Mouse (Mus musculus) adrenal gland, adult 8-10 months (tissue): ENCODE measurements around the gene Adcy1. TPM values are rescaled to one million over a fixed set of nuclear protein-coding genes. Genes with fewer than 3 reads are reported as not detected.

ENCODE experiments used
- DNase-seq: peaks from one replicate; pipeline ENCODE4 v3.0.0; 2022
- total RNA-seq, 4 experiments: library from RNA; stranded (reverse); gene quantifications; 2 replicates each; pipeline ENCODE4 v1.2.4; 2022

The Adcy1 gene
- 1 to 10 TPM; 3.7 to 6.5 (median 5.2) TPM for total RNA-seq

DNA sequence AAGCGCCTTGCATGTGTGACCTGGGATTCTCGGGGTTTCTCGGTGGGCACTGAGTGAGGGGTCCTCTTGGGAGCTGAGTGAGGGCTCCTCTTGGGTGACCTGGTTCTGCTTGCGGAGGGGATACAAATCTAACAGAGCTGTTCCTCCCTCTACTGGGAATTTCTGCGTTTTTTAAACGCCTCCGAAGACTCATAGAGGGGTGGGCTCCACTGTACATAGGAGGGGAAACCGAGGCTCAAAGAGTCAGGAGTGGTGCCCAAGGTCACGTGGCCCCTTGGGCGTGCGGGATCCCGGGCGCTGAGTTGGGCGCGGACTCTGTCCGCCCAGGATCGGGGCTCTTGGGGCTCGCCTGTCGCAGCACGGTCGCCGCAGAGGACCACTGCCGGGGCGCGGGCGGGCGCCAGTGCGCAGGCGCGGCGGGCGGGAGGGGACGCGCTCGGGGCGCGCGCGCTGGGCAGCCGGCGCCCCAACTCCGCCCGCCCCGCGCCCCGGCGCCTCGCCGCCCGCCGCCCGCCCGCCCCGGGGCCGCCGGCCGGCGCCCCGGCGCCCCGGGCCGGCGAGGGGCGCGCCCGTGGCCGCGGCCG lies at the start of gene Adcy1:
TSS of gene Adcy1 (plus strand) at position 489 of the 584 bp plus-strand sequence.
- no peak for DNase-seq

DNA sequence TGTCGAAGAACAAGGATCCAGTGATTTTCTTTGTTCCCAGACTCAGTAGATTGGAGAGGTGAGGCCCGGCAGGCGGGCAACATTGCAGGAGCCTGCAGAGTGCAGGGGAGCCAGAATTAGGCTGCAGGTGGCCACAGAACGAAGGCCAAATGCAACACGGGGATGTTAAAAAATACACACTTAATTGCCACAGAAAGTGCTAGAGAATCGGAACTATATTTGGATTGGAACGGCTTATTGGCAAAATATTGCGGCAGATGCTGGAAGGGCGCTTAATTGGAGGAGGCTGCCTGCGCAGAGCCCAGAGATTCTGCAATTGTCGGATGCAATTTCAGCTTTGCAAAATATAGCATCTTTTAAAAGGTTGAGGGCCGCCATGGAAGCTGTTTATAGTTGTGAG lies 46.4 kb upstream of the Adcy1 start:
- no peak for DNase-seq

DNA sequence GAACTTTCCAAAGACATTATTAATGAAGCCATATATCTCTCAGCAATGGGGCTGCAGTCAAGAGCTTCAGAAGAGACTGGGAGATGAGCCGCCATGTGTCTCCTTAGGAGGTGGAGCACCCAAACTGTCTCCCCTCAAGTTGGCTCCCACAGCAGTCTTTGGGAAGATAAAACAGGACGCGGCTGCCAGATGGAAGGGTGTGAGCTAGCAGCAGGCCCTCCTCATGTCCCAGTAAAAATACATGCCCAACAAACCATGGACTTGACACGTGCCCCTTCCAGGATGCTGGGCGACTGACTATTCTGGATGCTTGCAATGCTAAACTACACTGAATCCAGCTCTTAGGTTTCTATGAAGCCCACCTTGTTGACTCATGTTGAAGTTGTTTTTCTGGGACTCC lies 45.2 kb upstream of the Adcy1 start:
- DNase-seq, result no peak

DNA sequence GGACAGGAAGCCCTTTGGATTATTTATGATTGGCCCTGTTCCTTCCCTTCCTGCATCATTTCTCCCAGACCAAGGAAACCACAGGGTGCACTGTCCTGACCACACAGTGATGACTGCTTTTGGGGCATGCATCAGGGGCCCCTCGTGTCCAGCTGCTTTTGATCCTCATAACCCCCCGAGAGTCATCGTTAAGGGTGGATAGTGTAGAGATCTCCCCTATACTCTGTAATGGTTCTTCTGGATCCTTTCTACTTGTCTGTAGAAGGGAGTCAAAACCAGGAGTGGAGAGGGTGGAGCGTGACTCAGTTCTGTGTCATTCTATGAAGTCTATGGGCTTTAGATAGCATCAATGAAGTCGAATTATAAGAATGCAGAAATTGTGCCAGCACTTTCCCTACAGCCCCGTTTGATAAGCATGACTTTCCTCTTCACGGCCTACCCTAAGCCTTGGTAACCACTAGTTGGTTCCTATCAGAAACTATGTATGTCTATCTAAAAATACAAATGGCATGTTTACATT lies 44.2 kb upstream of the Adcy1 start:
- no peak for DNase-seq

DNA sequence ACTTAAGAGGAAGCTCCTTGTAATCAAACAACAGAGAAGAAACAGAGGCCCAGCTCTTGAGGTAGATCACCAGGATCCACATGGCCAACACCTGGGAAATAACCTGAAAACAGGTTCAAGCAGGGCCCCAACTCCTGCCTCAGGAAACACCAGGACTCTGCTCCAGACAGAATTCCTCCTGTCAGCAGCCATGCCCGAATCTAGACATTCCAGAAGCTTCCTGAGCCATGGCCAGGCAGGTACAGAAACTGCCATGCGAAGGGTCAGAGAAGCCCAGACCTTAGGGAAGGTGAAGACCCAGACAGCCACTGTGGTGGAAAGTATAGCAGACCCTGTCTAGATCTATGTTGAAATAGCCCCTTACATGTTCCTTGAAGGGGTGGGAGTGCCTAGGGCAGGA lies 30.2 kb upstream of the Adcy1 start:
- no peak for DNase-seq

DNA sequence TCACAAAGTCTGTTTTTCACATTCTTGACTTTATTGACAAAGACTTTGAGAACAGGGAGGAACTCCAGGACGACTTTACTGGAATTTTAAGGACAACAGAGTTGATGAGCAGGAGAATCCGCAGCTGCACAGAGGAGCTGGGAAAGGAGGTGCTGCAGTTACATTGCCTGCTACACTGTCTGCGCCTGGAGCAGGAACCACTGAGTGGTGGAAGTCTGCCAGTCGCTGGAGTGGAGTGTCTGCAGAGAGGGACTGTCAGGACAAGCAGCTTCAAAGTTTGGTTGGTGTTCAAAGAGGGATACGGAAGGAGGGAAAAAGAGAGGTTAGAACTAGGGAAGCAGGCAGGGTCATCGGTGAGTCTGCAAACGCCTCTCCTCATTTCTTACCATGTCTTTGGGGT lies 23.6 kb upstream of the Adcy1 start:
- DNase-seq, result no peak

DNA sequence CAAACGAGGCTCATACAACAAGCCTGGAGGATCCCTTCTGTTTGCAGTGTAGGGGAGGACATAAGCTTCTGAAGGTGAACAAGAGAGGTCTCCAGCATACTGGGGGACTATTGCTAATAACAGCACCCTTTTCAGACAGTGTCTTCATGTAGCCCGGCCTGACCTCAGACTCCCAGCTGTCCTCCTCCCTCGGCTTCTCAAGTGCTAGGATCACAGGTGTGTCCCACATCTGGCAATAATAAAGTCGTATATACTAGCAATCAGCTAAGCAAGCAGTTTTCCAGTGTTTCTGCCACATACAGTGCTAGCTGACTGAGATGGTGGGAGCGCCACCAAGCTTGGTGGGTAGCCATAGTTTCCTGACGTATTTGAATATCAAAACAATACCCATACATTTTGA lies 22.5 kb upstream of the Adcy1 start:
- no peak for DNase-seq

DNA sequence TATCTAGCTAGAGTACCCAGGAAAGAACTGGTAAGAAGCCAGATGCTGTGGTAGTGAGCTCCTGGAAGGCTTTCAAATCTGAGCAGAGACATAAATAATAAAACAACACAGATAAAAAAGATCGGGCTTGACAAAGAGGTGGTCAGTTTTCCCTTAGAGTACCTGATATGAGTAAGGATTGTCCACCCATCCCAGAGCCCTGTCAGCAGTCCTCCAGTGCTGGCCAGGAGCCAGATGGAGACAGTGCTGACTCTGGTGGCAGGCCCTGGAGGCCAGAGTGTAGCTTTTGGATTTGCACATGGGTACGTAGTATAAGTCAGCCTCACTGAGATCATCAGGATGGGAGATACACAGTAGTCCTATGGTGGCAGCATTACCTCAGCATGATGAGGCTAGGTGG lies 16.1 kb upstream of the Adcy1 start:
- DNase-seq, result no peak

DNA sequence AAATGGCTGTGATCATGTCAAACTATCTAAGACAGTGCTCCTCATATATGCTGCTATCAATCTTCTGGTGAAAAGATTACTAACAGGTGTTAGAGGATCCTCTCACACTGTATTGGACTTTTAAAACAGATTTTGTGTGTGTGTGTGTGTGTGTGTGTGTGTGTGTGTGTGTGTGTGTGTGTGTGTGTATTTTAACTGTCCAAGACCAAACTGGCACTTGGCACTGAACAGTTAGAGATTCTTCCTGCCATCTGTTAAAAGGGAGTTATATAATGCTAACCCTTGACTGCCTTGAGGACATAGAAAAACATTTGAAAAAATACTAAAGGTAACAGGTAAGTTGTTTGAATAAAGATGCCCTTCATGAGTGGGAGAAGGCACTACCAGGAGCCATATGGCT lies 15.7 kb upstream of the Adcy1 start:
- DNase-seq, result no peak

DNA sequence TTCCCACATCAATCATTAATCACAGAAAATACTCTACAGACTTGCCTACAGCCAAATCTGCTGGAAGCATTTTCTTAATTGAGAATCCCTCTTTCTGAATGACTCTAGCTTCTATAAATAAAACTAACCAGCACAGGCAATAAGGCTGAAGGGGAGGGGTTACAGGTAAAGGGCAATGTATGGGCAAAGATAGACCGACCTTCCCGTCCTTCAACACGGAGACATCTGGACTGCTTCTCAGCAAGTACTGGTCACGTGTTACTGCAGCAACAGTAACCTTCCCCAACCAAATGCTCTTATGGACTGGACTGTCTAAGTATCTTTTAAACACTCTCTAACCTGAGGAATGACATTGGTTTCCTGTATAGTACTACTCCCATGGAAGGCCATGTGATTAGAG lies 9.6 kb upstream of the Adcy1 start:
- no peak for DNase-seq

DNA sequence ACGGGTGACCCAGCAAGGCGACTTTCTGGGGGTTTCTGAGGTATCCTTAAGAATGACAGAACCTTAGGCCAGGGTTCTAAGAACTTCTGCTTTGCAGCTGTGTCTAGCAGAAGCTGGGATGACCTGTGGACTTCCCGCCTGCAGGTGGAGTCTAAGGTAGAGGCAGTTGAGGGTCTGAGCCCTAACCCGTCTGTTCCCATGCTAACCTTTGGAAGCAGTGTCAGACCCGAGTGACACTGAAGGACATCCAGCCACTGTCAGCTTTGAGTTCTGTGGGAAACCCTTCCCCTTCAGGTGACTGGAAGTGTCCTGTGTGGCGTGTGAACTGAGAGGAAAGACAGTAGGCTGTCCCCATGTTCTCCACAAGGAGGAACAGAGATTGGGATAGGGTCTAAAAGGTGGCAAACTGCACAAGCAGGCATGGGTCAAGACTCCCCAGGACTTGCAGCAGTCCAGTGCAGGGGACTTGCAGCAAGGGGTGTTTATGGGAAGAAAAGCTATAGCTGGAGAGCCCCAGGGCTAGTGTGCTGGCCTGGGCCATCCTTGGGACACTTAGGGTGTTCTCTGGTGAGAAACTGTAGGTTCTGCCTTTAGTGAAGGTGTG lies 8.5 kb upstream of the Adcy1 start:
- no peak for DNase-seq

DNA sequence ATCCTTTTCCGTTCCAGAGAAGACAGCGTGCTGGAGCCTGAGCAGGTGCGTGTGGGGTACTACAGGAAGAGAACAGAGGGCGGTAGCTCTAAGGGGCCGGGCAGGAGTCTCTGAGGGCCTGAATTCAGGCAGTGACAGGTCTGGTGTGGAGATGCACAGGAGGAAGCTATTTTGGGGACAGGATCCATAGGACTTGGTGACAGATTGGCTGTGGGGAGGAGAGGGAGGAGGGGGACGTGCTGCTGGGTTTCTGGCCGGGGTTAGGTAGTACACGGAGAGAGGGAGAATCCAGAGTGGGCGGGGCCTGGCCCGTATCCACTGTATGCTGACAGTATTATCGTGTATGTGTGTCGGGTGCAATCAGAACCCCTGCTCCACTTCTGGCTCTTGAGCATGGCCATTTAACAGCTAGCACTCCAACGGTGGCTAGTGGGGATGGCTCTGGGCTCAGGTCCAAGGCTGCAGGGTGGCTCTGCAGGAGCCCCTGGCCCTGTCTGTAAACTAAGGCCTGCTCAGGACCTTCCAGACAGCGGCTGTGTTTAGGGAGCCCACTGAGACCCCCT lies 7.8 kb upstream of the Adcy1 start:
- DNase-seq, result no peak

DNA sequence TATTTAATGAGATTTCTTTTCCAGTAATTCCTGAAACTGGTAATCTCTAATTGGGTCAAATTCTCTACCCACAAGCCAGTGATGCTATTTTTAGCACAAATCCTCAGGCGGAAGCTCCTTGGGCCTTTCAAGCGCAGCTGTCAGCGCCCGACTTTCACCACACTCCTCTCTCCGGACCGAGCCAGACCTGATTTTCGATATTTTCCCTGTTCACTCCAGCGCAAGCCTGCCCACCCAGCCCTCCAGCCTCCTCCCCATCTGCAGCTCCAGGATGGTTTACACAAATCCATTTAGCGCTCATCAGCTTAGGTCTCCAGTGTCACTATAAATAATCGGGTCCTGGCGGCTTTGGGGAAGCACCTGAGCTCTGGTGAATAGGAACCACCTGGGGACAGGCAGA lies 7.2 kb upstream of the Adcy1 start:
- DNase-seq, result no peak

DNA sequence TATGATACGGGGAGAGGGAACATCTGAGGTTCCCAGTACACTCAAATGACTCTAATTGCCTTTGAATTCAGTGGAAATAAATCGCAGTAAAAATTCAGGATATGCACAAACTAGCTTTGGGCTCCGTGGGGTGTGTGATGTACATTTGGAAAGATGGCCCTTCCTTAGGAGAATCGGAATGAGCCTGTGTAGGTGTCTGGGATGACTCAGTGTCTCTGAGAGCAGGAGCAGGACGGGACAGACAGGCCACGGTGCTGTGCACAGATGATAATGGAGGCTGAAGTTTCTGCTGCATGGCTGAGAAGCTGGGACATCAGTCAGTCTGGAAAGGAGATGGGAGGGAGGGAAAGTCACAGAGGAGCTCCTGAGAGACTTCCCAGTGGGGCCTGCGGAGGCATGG lies 5.5 kb upstream of the Adcy1 start:
- DNase-seq, result no peak

DNA sequence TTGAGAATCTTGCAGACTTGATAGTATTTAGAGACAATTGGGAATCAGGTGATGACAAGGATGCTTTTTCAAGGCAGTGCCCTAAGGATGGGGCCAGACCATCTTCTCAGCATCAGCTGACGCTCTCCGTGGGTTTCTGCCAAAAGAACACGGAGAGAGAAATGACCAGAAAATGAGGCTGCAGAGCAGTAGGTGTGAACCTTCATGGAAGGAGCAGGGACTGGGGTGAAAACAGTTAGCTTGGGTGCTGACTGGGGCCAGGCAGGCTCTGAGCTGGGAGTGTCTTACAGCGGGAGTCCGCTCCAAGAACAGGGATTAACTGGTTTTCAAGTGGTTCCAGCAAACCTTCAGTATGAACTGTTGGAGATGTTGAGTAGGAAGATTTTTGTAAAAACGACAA lies 1.3 kb upstream of the Adcy1 start:
- no peak for DNase-seq

DNA sequence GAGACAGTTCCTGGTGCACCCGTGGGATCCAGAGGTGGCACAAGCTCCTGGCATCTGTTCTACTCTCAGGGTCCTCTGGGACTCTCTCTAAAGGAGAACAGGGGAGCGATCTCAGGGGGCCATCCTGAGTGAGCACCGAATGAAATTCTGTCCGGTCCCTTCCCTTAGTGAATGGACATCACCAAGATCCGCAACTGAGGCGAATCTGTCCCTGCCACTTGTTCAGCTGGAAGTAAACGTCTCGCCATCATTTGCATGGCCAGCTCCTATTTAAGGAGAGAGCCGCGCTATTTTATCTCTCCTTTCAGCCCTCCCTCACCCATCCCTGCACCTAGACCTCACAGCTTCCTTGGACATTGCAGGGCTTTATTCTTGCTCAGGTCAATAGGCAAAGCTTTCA lies 723 bp upstream of the Adcy1 start:
- DNase-seq, result no peak

DNA sequence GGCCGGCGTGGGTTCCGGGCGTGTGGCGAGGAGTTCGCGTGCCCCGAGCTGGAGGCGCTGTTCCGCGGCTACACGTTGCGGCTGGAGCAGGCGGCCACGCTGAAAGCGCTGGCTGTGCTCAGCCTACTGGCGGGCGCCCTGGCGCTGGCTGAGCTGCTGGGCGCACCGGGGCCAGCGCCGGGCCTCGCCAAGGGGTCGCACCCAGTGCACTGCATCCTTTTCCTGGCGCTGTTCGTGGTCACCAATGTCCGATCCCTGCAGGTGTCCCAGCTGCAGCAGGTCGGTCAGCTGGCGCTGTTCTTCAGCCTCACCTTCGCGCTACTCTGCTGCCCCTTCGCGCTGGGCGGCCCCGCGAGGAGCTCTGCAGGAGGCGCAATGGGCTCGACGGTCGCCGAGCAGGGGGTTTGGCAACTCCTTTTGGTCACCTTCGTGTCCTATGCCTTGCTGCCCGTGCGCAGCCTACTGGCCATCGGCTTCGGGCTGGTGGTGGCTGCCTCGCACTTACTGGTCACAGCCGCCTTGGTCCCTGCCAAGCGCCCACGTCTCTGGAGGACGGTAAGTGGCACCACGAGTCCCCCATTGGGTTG lies 485 bp downstream of the Adcy1 start:
- DNase-seq, result no peak

DNA sequence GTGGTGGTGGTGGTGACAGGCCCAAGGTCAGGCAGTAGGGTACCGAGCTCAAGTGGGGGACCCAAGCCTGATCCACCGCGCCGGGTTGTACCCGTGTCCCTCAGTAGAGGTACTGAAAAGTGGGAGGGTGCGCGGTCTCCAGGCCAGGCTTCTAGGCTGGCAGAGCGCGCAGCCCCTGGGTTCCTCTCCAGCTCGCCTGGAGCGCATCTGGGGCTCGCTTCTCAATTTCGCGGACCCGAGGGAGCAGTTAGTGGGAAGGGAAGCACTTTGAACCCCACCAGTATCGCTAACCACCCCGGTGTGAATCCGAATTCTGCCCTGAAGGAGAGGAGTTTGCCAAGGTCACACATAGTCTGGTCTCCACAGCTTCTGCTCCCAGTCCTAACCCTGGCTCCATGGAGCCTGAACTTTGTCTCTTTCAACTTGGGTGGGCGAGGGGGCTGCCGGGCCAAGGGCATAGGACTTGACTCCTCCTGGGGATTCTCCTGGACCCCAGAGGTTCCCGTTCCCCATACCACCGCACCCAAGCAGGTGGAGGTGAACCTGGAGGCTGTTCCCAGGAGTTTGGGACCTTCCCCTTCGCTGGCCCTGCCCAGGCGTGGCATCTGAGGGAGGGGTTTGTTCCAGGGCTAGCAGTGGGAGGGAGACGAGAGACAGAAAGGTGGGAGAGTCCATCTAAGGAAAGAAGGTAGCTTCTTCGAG lies 1.3 kb downstream of the Adcy1 start:
- DNase-seq, result no peak

DNA sequence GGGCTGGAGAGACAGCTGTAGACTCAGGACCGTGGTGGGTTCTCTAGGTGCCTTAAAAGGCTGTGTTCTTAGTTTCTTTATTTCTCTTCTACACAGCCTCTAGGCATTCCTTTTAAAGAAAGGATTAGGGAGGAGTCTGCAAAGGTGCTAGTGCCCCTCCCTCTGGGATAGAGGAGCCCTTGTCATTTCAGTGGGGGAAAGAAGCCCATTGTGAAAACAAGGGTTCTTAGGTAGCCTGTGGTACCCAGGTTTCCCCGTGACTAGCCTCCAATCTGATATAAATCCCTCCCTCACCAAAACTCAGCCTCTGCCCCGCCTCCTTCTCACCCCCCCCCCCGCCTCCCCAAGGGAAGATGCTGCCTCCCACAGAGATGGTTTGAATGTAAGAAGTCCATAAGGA lies 2.1 kb downstream of the Adcy1 start:
- DNase-seq, result no peak

DNA sequence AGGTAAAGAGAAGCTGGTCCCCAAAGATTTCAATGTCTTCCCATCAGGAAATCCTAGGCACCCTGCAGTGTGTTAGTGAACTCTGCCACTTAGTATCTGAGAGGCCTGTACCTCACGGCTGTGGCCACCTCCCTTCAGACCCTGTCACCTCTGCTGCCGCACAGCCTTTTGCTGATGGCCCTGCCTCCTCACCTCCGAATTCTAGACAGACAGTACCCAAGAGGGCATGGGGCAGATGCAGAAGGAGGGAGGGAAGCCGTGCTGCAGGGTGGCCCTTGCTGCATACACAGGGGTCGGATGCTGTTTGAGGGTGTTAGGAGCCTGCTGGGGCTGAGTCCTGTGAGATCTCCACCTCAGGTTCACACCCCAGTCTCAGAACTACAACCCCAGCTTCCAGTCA lies 2.6 kb downstream of the Adcy1 start:
- no peak for DNase-seq

DNA sequence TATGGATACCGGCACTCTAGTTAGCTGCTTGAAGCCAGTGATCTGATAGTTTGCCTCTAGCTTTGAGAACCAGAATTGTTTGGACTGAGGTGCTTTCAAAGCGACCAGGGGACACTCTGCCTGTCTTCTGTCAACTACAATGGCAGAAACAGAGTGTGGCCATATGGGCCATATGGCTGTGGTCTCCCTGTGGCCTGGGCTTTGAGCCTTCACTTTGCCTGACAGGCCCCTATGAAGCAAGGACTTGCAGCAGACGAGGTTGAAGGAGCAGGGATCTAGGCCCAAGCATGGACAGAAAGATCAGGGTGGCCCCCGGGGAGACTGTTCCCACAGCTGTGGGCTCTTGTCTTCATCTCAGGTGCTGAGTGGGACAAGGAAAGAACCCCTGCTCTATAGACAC lies 4.0 kb downstream of the Adcy1 start:
- DNase-seq, result no peak

DNA sequence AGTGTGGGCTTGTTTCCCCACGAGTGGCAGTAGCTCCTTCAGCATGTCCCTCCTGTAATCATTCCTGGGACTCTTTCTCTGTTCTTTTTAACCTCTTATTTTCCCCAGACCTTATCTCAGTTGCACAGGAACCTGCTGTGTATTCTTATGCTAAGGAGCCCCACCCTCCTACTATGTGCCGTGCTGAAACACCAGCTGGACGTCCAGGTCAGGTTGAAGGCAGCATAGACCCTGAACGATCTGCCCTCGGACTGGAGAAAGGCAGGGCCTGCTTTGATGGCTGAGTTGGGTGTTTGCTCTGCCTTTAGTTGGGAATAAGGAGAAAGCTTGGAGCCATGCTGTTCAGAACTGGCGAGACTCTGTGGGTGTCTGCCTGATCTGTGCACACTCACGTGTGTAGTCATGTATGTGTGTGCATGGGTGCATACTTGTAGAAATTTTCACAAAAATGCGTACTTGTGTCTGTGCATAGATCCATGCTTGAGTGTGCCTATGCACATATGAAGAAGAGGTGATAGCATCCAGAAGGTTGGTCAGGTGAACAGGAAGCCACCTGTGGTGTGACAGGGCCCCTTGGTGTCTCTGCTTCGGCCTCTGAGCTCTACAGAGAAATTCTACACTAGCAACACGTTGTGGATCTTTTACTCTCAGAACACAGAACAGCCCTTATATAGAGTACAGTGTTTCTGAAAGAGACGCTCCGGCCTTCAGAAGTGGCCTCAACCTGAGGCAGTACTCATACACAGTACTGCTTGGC lies 5.4 kb downstream of the Adcy1 start:
- DNase-seq, result no peak

DNA sequence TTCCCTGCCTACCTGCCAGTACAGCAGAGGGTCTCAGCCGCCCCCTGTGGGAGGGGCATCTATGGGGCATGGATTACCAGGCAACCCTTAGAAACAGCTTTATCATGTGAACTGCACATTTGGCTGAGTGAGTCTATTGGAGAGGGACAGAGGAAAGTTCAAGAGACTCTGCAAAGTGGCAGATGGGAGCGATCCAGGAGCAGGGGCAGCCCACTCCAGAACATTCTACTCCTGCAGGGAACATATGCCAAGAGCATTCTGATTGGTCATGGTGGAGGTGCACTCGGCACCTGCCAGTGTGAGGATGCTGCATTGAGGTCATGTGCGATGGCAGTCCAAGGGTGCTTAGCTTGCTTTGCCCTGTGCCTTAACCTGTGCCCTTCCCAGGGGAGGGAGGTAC lies 6.5 kb downstream of the Adcy1 start:
- no peak for DNase-seq
